Mouse (Mus musculus) MEL (cell line): Measurements from ENCODE around the gene Kcnd2.

ENCODE experiments used
- CTCF ChIP-seq, 3 experiments: IDR thresholded peaks in 2 of 3; conservative IDR thresholded peaks in 1 of 3; 2 replicates each; pipeline ENCODE4 v1.5.1; 2011 to 2012; ENCODE audit warnings: low read length in 3 of 3, low read depth in 2 of 3, mild to moderate bottlenecking in 2 of 3, improper control_type of control experiment in 1 of 3, inconsistent platforms in 1 of 3, mixed read lengths in 1 of 3, moderate library complexity in 1 of 3; ENCODE audit not compliant: control insufficient read depth in 1 of 3, insufficient read depth in 1 of 3, poor library complexity in 1 of 3, severe bottlenecking in 1 of 3
- ETS1 ChIP-seq: IDR thresholded peaks from 2 replicates; pipeline ENCODE4 v1.6.1; 2012; ENCODE audit warnings: low read depth, mild to moderate bottlenecking, inconsistent platforms, low read length, improper control_type of control experiment, moderate library complexity
- MEF2A ChIP-seq: IDR thresholded peaks from 2 replicates; pipeline ENCODE4 v1.6.1; 2014; ENCODE audit warnings: low read depth, mild to moderate bottlenecking, inconsistent platforms, low read length, improper control_type of control experiment; ENCODE audit not compliant: poor library complexity, insufficient replicate concordance, severe bottlenecking; ENCODE audit errors: extremely low read depth
- NRF1 ChIP-seq: IDR thresholded peaks from 2 replicates; pipeline ENCODE4 v1.6.1; 2014; ENCODE audit warnings: low read depth, mild to moderate bottlenecking, inconsistent platforms, low read length, improper control_type of control experiment, moderate library complexity; ENCODE audit not compliant: poor library complexity, insufficient read depth, severe bottlenecking
- UBTF ChIP-seq: IDR thresholded peaks from 2 replicates; pipeline ENCODE4 v1.6.1; 2012; ENCODE audit warnings: low read depth, mild to moderate bottlenecking, inconsistent platforms, low read length, improper control_type of control experiment, moderate library complexity, borderline replicate concordance; ENCODE audit not compliant: insufficient read depth
- ZKSCAN1 ChIP-seq: IDR thresholded peaks from 2 replicates; pipeline ENCODE4 v1.6.1; 2012; ENCODE audit warnings: low read depth, mild to moderate bottlenecking, inconsistent platforms, low read length, improper control_type of control experiment, moderate library complexity

DNA sequence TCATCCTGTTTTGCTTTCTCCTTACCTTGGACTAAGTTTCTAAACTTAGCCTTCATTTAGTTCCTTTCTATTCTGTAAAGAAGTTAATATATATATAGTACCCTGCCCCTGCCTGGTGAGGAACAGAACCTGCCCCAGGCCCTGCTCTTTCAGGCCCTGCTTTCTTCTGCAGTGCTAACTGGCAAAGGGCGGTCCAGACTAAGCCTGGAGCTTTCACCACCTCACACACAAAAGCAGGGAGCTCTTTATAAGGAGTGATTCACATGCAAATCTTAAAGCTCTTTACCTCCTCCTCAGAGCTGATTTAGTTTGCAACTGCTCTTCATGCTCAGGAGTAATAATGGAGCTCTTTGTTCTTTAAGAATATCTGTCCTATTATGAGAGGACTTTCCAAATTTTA, 109.9 kb downstream of the Kcnd2 start:
- no peak for TF ChIP-seq CTCF (IDR thresholded peaks at IDR 0.05 in 2 of 3, conservative IDR thresholded peaks at IDR 0.05 in 1 of 3; ENCODE audit: control insufficient read depth in 1 of 3, insufficient read depth in 1 of 3, low read depth in 2 of 3, low read length in 3 of 3, poor library complexity in 1 of 3, severe bottlenecking in 1 of 3)
- no peak for TF ChIP-seq UBTF
- TF ChIP-seq ETS1: no peak
- TF ChIP-seq NRF1: no peak
- TF ChIP-seq ZKSCAN1: no peak
- no peak for TF ChIP-seq MEF2A
